Mouse (Mus musculus) large intestine, adult 2 months (tissue): Measurements from ENCODE around the gene Catsperz. TPM values are rescaled to one million over a fixed set of nuclear protein-coding genes. Genes with fewer than 3 reads are reported as not detected.

Source experiments
- DNase-seq: peaks from one replicate; pipeline ENCODE4 v3.0.0-alpha.2; 2012; ENCODE audit warnings: low read depth, low spot score
- WGBS: fragments of 180-500 bp; shearing (Covaris S2); methylation state at CpG from one replicate; pipeline ENCODE4 v1.1.7; 2018; 5-methylcytosine and 5-hydroxymethylcytosine counted together
- polyA plus RNA-seq: library from polyadenylated mRNA; depleted of rRNA; stranded (reverse); fragments of >200 nt; gene quantifications from 2 replicates; pipeline ENCODE4 v1.2.3, GENCODE M21; 2012; rRNA removed

Gene Catsperz
- polyA plus RNA-seq, 1 experiment: 0.19 TPM

DNA sequence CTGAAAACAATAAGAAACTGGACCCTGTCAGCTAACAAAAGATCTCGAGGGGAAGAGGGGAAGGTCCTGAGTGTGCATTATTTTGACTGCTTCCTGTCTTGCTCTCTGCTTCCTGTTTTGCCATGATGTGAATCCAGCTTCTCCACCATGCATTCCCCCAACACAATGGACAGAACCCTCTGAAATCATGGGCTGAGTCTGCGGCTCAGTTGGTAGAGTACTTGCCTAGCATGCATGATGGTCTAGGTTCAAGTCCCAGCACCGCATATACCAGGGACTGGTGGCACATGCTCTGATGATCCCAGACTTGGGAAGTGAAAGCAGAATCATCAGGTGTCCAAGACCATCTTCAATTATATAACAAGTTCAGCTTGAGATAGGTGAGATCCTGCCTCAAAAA lies 52.5 kb downstream of the Catsperz start:
- WGBS: 78% methylated on average over 3 of the region's 3 CpGs
- no peak for DNase-seq

Other genes with a start within 250 kb of the Catsperz start
- gene Rps6ka4, start 84.7 kb downstream of the Catsperz start, polyA plus RNA-seq: 25.1 and 30.9 TPM in 2 replicates
- 6.7 and 11.6 TPM in 2 replicates for gene Ccdc88b, start 67.2 kb downstream of the Catsperz start, polyA plus RNA-seq
- gene Trmt112, start 15.7 kb downstream of the Catsperz start, polyA plus RNA-seq: 79.9 and 88.6 TPM in 2 replicates
- gene Prdx5, start 15.3 kb downstream of the Catsperz start, polyA plus RNA-seq: 177 and 243 TPM in 2 replicates
- gene Esrra, start 3.6 kb downstream of the Catsperz start, polyA plus RNA-seq: 175 and 234 TPM in 2 replicates
- gene Kcnk4, start 9.1 kb upstream of the Catsperz start, polyA plus RNA-seq: not detected in 2 replicates
- 78.2 and 105 TPM in 2 replicates for gene Bad, start 16.5 kb upstream of the Catsperz start, polyA plus RNA-seq
- gene Gpr137, start 17.1 kb upstream of the Catsperz start, polyA plus RNA-seq: 63.3 and 70.7 TPM in 2 replicates
- 98.4 and 98.9 TPM in 2 replicates for gene Ppp1r14b, start 49.6 kb upstream of the Catsperz start, polyA plus RNA-seq
- gene Plcb3, start 51.1 kb upstream of the Catsperz start, polyA plus RNA-seq: 383 and 614 TPM in 2 replicates
- 63.9 and 76.9 TPM in 2 replicates for gene Fkbp2, start 55.1 kb upstream of the Catsperz start, polyA plus RNA-seq
- gene Vegfb, start 62.3 kb upstream of the Catsperz start, polyA plus RNA-seq: 17.2 and 17.5 TPM in 2 replicates
- gene Dnajc4, start 67.2 kb upstream of the Catsperz start, polyA plus RNA-seq: 44.6 and 46.9 TPM in 2 replicates
- gene Nudt22, start 70.7 kb upstream of the Catsperz start, polyA plus RNA-seq: 59.3 and 68.1 TPM in 2 replicates
- gene Trpt1, start 70.8 kb upstream of the Catsperz start, polyA plus RNA-seq: 10.0 and 11.4 TPM in 2 replicates
- gene Fermt3, start 94.1 kb upstream of the Catsperz start, polyA plus RNA-seq: 17.3 and 20.1 TPM in 2 replicates
- gene Stip1, start 114.6 kb upstream of the Catsperz start, polyA plus RNA-seq: 43.9 and 51.2 TPM in 2 replicates
- 19.2 and 22.4 TPM in 2 replicates for gene Macrod1, start 131.4 kb upstream of the Catsperz start, polyA plus RNA-seq
- 0.14 TPM in 2 replicates for gene Flrt1, start 180.3 kb upstream of the Catsperz start, polyA plus RNA-seq